In the genomic region with DNA sequence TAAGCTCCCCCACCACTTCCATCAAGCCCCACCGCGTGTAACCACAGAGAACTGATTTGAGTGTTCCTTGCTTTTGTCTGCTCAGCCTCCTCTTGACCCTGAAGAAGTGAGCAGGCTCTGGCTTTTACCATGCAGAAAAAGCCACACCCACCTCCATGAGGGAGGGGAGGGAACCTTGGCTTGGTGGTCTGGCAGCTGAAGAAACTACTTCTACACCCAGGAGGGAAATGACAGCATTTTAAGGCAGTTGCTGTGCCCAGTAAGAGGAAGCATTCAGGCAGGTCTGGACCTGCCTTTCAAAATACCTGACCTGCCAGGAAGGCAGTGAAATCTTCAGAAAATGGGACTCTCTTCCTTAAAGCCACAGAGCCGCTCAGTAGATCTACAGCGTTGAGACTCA, we compare ENCODE assay signal across 27 mouse cellular contexts.
DNase-seq lines count a peak whose midpoint lies in the region; ATAC-seq lines count a peak whose summit lies in the region.
"Had no signal": no experiment of that assay in that cellular context is flagged by ENCODE, and none has a peak within 500 bp of the region (broad histone marks: within the 10 kb centered on the region; RNA-seq: fewer than 3 reads in every experiment).

No protein-coding gene starts in this region.

- H3K27me3 ChIP-seq in limb, embryonic 11.5 days (ENCODE audit: control insufficient read depth, insufficient read depth, low read length): no peaks in the 10 kb centered on the region
- no peaks in the 10 kb centered on the region for H3K27me3 ChIP-seq in limb, embryonic 10.5 days (ENCODE audit: low read depth, poor library complexity, severe bottlenecking)
- no peaks in the 10 kb centered on the region for H3K27me3 ChIP-seq in embryonic facial prominence, embryonic 14.5 days (replicated peaks; ENCODE audit: control insufficient read depth, insufficient read depth, low read length)
- no peaks in the 10 kb centered on the region for H3K27me3 ChIP-seq in heart, embryonic 12.5 days (replicated peaks)
- H3K27me3 ChIP-seq: embryonic facial prominence, embryonic 13.5 days; liver, embryonic 13.5 days; midbrain, embryonic 15.5 days; neural tube, embryonic 12.5 days; Patski had no signal

- intact Hi-C loops in heart, postnatal 14 days (cut with DNase I): no loop called here

- no peak overlapping the region for H3K4me2 ChIP-seq in limb, embryonic 11.5 days (ENCODE audit: low read depth, severe bottlenecking)
- H3K4me2 ChIP-seq in embryonic facial prominence, embryonic 14.5 days (ENCODE audit: low read depth, low read length): no peak overlapping the region
- H3K4me2 ChIP-seq in heart, embryonic 12.5 days: no peak overlapping the region
- H3K4me2 ChIP-seq: embryonic facial prominence, embryonic 13.5 days; limb, embryonic 13.5 days; liver, embryonic 13.5 days; midbrain, embryonic 15.5 days; neural tube, embryonic 12.5 days had no signal

- no peak overlapping the region for H3K4me3 ChIP-seq in limb, embryonic 11.5 days (ENCODE audit: low read depth, low read length)
- no peak overlapping the region for H3K4me3 ChIP-seq in limb, embryonic 10.5 days
- no peak overlapping the region for H3K4me3 ChIP-seq in embryonic facial prominence, embryonic 14.5 days (ENCODE audit: low read depth, low read length)
- H3K4me3 ChIP-seq in heart, embryonic 12.5 days: no peak overlapping the region
- H3K4me3 ChIP-seq: embryonic facial prominence, embryonic 13.5 days; limb, embryonic 13.5 days; liver, embryonic 13.5 days; midbrain, embryonic 15.5 days; neural tube, embryonic 12.5 days had no signal

- WGBS in limb, embryonic 11.5 days: 66% methylated on average over 4 of the region's 4 CpGs
- 77% methylated on average over 4 of the region's 4 CpGs for WGBS in limb, embryonic 10.5 days
- WGBS in embryonic facial prominence, embryonic 14.5 days: 61% methylated on average over 4 of the region's 4 CpGs
- WGBS in heart, embryonic 12.5 days: 63% methylated on average over 4 of the region's 4 CpGs

- no peaks in the 10 kb centered on the region for H3K36me3 ChIP-seq in limb, embryonic 11.5 days (ENCODE audit: control insufficient read depth, insufficient read depth, low read length)
- no peaks in the 10 kb centered on the region for H3K36me3 ChIP-seq in limb, embryonic 10.5 days
- H3K36me3 ChIP-seq in embryonic facial prominence, embryonic 14.5 days (ENCODE audit: control insufficient read depth, insufficient read depth, low read length): no peaks in the 10 kb centered on the region
- no peaks in the 10 kb centered on the region for H3K36me3 ChIP-seq in heart, embryonic 12.5 days
- H3K36me3 ChIP-seq: embryonic facial prominence, embryonic 13.5 days; G1E; limb, embryonic 13.5 days; liver, embryonic 13.5 days; midbrain, embryonic 15.5 days; neural tube, embryonic 12.5 days had no signal

- no peaks in the 10 kb centered on the region for H3K4me1 ChIP-seq in limb, embryonic 11.5 days (ENCODE audit: control insufficient read depth, insufficient read depth, low read length)
- no peaks in the 10 kb centered on the region; the same call in 1 of the 2 replicates for H3K4me1 ChIP-seq in limb, embryonic 10.5 days
- no peaks in the 10 kb centered on the region; the same call in 1 of the 2 replicates for H3K4me1 ChIP-seq in embryonic facial prominence, embryonic 14.5 days (ENCODE audit: control insufficient read depth, insufficient read depth, low read length)
- no peaks in the 10 kb centered on the region for H3K4me1 ChIP-seq in heart, embryonic 12.5 days (replicated peaks)
- H3K4me1 ChIP-seq: liver, embryonic 13.5 days; midbrain, embryonic 15.5 days; neural tube, embryonic 12.5 days had no signal

- DNase-seq in limb, embryonic 11.5 days (ENCODE audit: low spot score): peak; percentile 23
- DNase-seq in limb, embryonic 10.5 days (ENCODE audit: low spot score): no peak
- DNase-seq in embryo, embryonic 10 days (ENCODE audit: low spot score): peak; percentile 20
- peak; percentile 64 for DNase-seq in embryonic facial prominence, embryonic 14.5 days (ENCODE audit: low spot score)
- DNase-seq in heart, postnatal 4 days: no peak
- no peak for DNase-seq in heart, postnatal 14 days
- DNase-seq: adrenal gland, postnatal 10 days; cerebellum, adult 8-10 months; cerebellum, postnatal 36 days; gastrocnemius, postnatal 36 days; kidney, adult 11 months; liver, embryonic 13.5 days; lung, adult 2 months; lung, postnatal 36 days; right cerebral cortex, postnatal 25 days; spleen, adult 18-20 months; thymus, postnatal 25 days had no signal

- H3K9ac ChIP-seq in limb, embryonic 11.5 days (ENCODE audit: low read length): no peak overlapping the region
- no peak overlapping the region for H3K9ac ChIP-seq in embryonic facial prominence, embryonic 14.5 days (ENCODE audit: low read depth, low read length)
- no peak overlapping the region for H3K9ac ChIP-seq in heart, embryonic 12.5 days
- H3K9ac ChIP-seq: embryonic facial prominence, embryonic 13.5 days; limb, embryonic 13.5 days; liver, embryonic 13.5 days; midbrain, embryonic 15.5 days; neural tube, embryonic 12.5 days had no signal

- no peaks in the 10 kb centered on the region for H3K9me3 ChIP-seq in limb, embryonic 11.5 days (ENCODE audit: control insufficient read depth, low read length)
- H3K9me3 ChIP-seq in limb, embryonic 10.5 days (replicated peaks): no peaks in the 10 kb centered on the region
- H3K9me3 ChIP-seq in embryonic facial prominence, embryonic 14.5 days (ENCODE audit: control insufficient read depth, low read length): no peaks in the 10 kb centered on the region
- H3K9me3 ChIP-seq in heart, embryonic 12.5 days (replicated peaks): no peaks in the 10 kb centered on the region
- H3K9me3 ChIP-seq: embryonic facial prominence, embryonic 13.5 days; limb, embryonic 13.5 days; liver, embryonic 13.5 days; midbrain, embryonic 15.5 days; neural tube, embryonic 12.5 days had no signal

- ATAC-seq in limb, embryonic 11.5 days (ENCODE audit: insufficient number of reproducible peaks, low FRiP score, low TSS enrichment, low read depth): no peak
- ATAC-seq in embryonic facial prominence, embryonic 14.5 days (ENCODE audit: low read depth): peak; percentile 26; the same call in 1 of the 2 replicates
- peak; percentile 21 for ATAC-seq in megakaryocyte, adult 5-6 weeks (ENCODE audit: poor library complexity, severe bottlenecking)
- no peak for ATAC-seq in heart, embryonic 12.5 days (ENCODE audit: insufficient number of reproducible peaks, low FRiP score)
- ATAC-seq: activated CD4-positive, CD25-positive, alpha-beta regulatory T cell, adult 4 months; forebrain, embryonic 16.5 days; midbrain, embryonic 15.5 days; Patski had no signal

- H3K27ac ChIP-seq in limb, embryonic 11.5 days (replicated peaks; ENCODE audit: low read depth, low read length): no peak overlapping the region
- H3K27ac ChIP-seq in limb, embryonic 10.5 days: no peak overlapping the region
- H3K27ac ChIP-seq in embryonic facial prominence, embryonic 14.5 days (replicated peaks; ENCODE audit: low read depth, low read length): no peak overlapping the region
- no peak overlapping the region for H3K27ac ChIP-seq in heart, embryonic 12.5 days (ENCODE audit: poor library complexity, severe bottlenecking)
- H3K27ac ChIP-seq: embryonic facial prominence, embryonic 13.5 days; limb, embryonic 13.5 days; liver, embryonic 13.5 days; midbrain, embryonic 15.5 days; neural tube, embryonic 12.5 days had no signal

Comparison
In these comparisons a context has a peak if more than half of its experiments do, and no peak if none do; other contexts are left out.
1. DNase-seq: peak in limb, embryonic 11.5 days (single experiment), embryo, embryonic 10 days (single experiment) and embryonic facial prominence, embryonic 14.5 days (single experiment); none in limb, embryonic 10.5 days (single experiment), heart, postnatal 4 days (single experiment) and heart, postnatal 14 days (0 of 2).
2. ATAC-seq: peak in embryonic facial prominence, embryonic 14.5 days (single experiment) and megakaryocyte, adult 5-6 weeks (single experiment); none in limb, embryonic 11.5 days (single experiment) and heart, embryonic 12.5 days (single experiment).